Mouse (Mus musculus) cortical plate, adult 2 months (tissue): ENCODE measurements at regions not wholly inside any gene's neighbourhood (a gene's known extent, or its start where the extent isn't known, plus 50 kb on each side); places are given as distances from the start of the nearest gene placed in this dataset.

Source experiments
- CTCF ChIP-seq: fragments of 200-500 bp; IDR thresholded peaks from 2 replicates; pipeline ENCODE4 v1.5.1; 2011; ENCODE audit warnings: mild to moderate bottlenecking, control low read depth, low read length; ENCODE audit not compliant: insufficient read depth; ENCODE audit errors: extremely low read depth
- POLR2A ChIP-seq: fragments of 200-500 bp; IDR thresholded peaks from 2 replicates; pipeline ENCODE4 v1.6.1; 2011; ENCODE audit warnings: mild to moderate bottlenecking, low read length, control low read depth; ENCODE audit not compliant: insufficient read depth; ENCODE audit errors: extremely low read depth

DNA sequence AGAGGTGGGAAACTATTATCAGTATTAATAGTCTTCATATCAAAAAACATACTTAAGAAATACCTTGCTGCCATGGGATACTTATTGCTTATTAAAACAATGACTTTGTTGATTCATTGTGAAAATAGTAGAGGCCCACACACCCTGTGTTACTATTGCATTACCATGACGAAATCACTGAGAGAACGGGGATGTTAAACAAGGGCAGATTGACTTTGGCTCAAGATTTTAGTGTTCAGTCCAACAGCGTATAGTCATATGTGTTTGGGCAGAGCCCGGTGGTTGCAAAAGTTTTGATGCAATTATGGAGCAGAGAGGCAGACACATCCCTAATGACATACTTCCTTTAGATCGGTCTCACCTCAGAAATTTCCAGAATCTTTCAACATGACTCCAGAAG, 344.2 kb upstream of the Flrt2 start:
- TF ChIP-seq POLR2A (no peak), CTCF (no peak)
